Mouse (Mus musculus) gastrocnemius, postnatal 14 days (tissue): ENCODE measurements around the gene Lgals1. TPM values are rescaled to one million over a fixed set of nuclear protein-coding genes. Genes with fewer than 3 reads are reported as not detected.
"Not testable (repeated sequence)": the region's sequence is repeated elsewhere in the genome, so short reads cannot be mapped to it uniquely, and the experiment has no call there.

Experiments used
- DNase-seq: peaks from one replicate; pipeline ENCODE4 v3.0.0; 2021; ENCODE audit warnings: mixed read lengths
- intact Hi-C: fragments of 180-260 bp; cut with DNase I; formaldehyde crosslinking; loops from one replicate; pipeline ENCODE4 v1.15.1; 2025; ENCODE audit warnings: low total_unique reads
- long read RNA-seq, 2 experiments: library from polyadenylated mRNA; stranded (forward); transcript quantifications; one replicate each; pipeline ENCODE4 v2.0.0; 2021
- total RNA-seq, 2 experiments: library from RNA; stranded (reverse); gene quantifications; 2 replicates each; pipeline ENCODE4 v1.2.3; 2021

The Lgals1 gene
- total RNA-seq: 100 to 1,000 TPM; 398 to 459 TPM
- long read RNA-seq, experiment 1, transcript Lgals1-201 (4 exons, 800 nt): major isoform, 435 of 457 reads
- long read RNA-seq, experiment 1, partial matches to known transcripts: 13 of 457 reads
- long read RNA-seq, experiment 1, other reads (novel, unspliced or antisense): 5 of 457 reads
- long read RNA-seq, experiment 2, transcript Lgals1-201 (4 exons, 800 nt): major isoform, 366 of 387 reads
- long read RNA-seq, experiment 2, partial matches to known transcripts: 13 of 387 reads
- long read RNA-seq, experiment 2, other reads (novel, unspliced or antisense): 8 of 387 reads

- intact Hi-C loops: no loop called here
- DNase-seq: peak; percentile 93
Observed at GRCm38 (mm10) chr15:78926021-78926919, at the start of gene Lgals1. Lgals1 (plus strand) TSS chr15:78926725.

DNA sequence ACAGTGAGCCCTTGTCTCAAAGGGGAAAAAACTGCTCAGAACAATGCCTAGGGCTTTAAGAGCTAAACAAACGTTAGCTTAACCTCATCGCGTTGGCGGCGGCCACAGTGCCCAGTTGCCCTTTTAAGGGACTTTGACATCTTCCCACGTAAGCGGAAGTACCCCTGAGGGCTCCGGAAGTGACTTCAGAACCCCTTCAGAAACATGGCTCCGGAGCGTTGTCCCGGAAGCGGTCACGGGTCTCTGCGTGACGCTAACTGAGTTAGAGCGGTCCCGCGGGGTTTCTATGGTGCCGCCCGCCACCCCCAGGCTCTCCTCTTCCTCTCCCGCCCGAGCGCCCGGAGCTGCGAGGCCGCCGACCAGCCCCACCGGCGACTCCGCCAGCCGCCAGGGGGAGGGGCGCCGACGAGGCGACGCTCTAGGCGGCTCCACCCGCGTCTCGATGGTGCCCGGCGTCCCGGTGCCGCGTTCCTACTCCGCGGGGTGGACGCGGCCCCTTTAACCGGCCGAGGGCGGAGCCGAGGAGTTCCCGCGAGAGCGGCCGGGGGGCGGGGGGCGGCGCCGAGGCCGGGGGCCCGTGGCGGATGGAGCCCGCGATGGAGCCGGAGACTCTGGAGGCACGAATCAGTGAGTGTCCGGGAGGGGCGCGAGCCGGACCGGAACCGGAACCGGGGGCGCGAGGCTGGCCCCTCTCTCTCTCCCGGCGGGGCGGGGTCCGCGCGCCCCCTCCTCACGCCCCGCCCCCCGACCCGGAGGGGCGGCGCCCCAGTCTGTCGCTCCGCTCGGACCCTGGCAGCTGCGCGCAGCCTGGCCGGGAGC lies 49.3 kb upstream of the Lgals1 start, which contains the start of gene Gga1:
Gene Gga1 (plus strand): TSS at position 200 of the 819 bp plus-strand sequence.
- intact Hi-C loops: no loop called here
- DNase-seq: peak; percentile 91

GRCm38 (mm10) chr15:78877810-78878390 lies 48.6 kb upstream of the Lgals1 start:
- intact Hi-C loops: no loop called here
- DNase-seq: no peak

- DNase-seq, intact Hi-C loops: not testable (repeated sequence)
Observed at GRCm38 (mm10) chr15:78878792-78879516, 47.6 kb upstream of the Lgals1 start.

DNA sequence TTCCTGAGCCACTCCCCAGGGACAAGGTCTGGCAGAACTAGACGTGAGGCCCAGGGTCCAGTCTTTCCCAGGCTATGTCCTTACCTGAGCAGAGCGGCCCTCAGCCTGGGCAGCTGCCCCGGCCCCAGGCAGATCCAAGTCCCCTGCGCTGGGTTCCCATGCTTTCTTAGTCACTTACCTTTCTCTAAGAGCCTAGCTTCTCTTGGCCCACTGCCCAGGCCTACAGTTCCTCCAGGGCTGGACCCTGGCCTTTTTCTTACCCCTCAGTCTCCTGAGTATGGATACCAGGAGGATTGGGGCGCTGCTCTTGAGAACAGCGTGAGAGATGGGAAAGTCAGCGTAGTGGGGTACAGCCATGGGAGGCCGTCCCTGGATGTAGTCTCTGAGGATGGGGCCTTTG lies 46.1 kb upstream of the Lgals1 start:
- intact Hi-C loops: no loop called here
- DNase-seq: no peak

DNA sequence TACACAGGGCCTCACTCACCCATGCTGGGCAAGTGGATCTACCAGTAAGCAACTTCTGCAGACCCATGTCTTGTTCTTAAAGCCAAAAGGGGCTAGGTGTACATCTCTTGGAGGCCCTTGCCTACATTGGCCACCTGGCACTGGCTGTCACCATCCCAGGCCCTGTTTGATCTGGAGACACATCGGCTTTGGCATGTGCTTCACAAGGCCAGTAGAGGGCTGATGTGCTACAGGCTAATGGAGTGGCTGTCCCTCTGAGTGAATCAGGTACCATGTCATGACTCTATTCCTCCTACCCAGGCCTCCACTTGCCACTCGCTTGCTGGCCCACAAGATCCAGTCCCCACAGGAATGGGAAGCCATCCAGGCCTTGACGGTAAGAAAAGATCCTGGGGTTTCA lies 44.7 kb upstream of the Lgals1 start:
- DNase-seq: no peak
- intact Hi-C loops: no loop called here

- DNase-seq: no peak
- intact Hi-C loops: no loop called here
Observed at GRCm38 (mm10) chr15:78889401-78889853, 37.1 kb upstream of the Lgals1 start.

GRCm38 (mm10) chr15:78892440-78892839 lies 34.1 kb upstream of the Lgals1 start:
- intact Hi-C loops: no loop called here
- no peak for DNase-seq

GRCm38 (mm10) chr15:78894726-78895125 lies 31.8 kb upstream of the Lgals1 start:
- intact Hi-C loops: no loop called here
- no peak for DNase-seq

DNA sequence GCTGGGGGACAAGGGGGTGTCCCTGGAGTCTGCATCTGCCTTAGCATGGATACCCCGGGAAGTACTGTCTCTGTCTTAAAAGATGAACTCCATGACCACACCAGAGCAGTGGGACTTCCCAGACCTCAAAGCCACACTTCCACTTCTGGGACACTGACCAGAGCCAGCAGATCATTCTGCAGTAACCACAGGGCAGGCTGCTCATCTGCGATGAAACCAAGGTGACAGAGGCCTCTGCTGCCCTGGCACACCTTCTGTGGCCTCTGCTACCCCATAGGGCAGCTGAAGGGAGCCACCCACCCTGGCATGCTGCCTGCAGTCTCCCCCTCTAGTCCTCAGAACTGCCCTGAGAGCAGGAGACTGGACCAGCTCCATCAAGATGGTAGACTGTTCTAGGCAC lies 30.8 kb upstream of the Lgals1 start:
- no peak for DNase-seq
- intact Hi-C loops: no loop called here

DNA sequence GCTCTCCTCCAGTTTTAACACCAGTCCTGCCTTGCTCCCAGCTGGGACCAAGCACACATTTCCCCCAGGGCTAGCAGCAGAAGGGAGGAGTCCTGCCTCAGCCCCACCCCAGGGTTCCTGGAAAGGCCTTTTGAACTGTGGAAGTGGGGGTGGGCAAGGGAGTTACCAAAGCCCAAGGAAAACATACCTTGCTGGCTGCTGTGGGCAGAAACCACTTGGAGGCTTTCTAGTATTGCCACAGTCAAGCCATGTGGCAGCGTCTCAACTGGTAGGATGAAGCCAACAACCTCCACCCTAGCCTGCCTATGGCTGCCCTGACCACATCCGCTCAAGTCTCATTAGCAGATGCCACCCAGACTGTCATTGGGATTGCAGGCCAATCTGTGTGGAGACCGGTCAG lies 30.4 kb upstream of the Lgals1 start:
- intact Hi-C loops: no loop called here
- DNase-seq: no peak

DNA sequence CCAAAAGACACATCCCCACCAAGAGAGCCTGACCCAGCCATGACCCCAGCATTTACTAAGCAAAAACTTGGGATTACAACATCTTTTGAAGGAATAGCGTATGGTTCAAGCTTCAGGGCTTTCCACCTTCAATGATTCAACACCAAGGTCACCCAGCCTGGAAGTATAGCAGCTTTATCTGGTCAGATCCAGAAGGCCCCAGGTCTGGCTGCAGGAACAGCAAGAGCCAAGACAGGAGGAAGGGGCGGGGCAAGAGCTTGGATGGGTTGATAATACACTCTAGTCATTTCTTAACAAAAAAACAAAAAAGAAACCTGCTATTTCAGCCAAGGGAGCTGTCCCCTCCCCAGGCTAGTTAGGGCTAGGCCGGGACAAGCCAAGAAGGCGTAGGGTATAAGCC lies 29.0 kb upstream of the Lgals1 start:
- intact Hi-C loops: no loop called here

DNA sequence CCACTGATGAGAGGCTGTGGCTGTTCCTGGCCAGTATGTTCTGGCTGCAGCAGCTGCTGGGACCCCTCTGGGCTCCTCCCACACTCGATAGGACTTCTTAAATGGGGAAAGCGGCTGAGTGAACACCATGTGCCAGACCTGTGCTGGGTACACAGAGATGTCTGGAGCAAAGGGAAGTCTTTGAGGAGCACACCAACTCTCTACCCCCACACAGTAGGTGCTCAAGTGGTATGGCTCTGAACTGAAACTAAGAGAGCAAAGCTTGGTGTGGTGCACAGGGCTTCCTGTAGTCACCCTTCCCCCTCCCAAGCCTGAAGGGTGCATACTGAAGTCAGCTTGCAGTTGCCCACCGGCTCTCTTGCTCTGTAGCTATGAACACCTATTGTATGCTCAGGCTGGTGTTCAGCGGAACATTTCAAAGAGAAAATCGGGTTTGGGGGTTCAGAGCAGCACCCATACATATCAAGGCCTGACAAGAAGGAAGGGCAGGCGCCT lies 28.0 kb upstream of the Lgals1 start:
- no peak for DNase-seq
- intact Hi-C loops: no loop called here

More for the DNA sequence above, 29.0 kb upstream of the Lgals1 start:
- DNase-seq: no peak

DNA sequence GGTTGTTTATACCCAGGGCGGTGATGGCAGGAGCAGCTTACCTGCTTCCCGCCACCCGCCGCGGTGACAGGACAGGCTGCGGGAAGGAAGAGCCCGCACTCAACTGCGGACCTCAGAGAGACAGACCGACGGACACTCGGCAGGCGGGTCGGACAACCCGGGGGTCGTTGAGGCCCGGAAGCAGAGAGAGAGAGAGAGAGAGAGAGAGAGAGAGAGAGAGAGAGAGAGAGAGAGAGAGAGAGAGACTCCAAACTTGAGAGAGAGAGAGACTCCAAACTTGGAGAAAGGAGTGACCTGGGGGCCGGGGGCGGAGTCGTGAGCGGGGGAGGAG lies 27.2 kb upstream of the Lgals1 start, which contains the start of gene Gm49510:
Gene Gm49510 (plus strand): TSS at position 259 of the 331 bp plus-strand sequence.
- intact Hi-C loops: no loop called here
- DNase-seq: no peak

DNA sequence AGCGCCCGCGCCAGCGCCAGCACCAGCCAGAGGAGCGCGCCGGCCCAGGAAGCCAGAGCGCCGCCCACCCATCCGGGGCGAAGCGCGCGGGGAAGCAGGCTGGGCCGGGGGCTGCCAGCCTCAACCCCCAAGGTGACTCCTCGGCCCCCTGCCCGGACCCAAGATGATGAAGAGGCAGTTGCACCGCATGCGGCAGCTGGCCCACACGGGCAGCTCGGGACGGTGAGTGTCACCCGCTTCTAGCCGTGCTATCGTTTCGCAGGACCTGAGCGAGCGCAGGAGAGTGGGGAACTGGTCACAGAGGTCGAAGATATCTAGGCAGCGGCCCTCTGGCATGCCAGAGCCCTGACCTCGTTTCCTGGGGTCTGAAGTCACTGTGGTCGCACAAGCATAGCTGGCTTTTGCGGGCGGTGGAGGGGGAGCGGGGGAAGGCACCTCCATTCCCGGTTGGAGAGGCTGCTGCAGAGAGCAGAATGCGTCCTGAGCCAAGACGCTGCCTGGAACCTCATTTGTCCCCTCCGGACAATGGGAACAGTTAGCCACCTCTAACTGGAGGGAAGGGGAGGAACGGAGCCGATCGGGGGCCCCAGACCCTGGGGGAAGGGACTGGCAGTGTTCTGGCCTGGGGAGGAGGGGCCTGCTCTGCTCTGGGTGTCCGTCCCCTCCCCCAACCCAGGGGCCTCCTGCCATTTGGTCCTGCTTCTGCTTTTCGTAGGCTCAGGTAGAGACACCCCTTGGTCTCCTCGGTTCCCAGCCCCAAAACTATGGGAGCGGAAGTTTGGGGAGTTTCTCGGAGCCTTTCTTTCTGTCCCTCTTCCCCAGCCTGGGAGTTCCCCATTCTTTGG lies 26.6 kb upstream of the Lgals1 start, which contains the start of gene Sh3bp1:
Gene Sh3bp1 (plus strand): TSS at position 29 of the 845 bp plus-strand sequence.
- peak; percentile 80 for DNase-seq
- intact Hi-C loops: no loop called here

DNA sequence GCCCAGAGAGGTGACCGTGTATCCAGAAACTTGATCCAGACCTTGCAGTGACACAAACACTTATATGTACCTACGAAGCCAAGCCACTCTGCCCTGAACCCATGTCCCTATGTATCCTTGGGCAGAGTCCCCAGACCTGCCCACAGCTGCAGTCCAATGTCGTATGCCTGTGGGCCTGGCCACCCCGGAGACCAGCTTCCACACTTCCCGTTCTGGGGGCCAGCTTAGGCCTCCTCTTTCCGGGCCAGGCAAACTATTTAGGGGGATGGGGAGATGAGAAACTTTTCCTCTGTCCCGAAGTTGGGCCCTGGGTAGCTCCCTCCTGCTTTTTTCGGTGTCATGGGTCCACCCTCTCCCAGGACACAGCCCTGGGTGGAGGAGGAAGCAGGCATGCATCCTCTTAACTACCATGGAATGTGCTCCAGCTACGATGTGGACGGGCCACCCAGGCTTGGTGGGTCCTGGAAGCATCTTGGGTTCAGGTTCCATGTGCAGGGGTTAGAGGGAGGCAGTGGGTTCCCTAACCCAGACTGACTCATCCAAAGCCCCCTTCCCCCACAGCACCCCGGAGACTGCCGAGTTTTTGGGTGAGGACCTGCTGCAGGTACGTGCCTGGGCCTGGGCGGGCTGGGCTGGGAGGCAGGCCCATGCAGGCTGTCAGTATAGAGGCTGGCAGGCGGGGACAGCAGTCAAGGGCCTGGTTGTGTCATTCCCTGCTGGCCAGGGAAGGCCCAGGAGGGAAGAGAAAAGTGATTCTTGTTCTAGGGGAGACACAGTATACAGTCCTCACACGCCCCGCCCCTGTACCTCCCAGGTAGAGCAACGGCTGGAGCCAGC lies 25.7 kb upstream of the Lgals1 start:
- intact Hi-C loops: no loop called here
- DNase-seq: no peak

DNA sequence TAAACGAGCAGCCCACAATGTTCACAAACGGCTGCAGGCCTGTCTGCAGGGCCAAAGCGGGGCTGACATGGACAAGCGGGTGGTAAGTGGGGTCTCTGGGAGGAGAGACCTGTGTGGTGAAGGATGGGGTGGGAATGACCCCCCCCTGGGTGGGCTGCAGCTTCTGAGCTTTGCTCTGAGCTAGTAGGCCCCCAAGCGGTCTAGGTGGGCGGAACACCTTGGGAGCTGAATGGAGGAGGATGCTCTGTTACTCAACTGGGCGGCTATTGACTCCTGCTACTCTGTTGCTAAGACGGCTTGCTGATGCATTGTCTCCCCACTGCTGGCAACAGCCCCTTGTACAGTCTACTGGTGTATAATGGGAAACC lies 25.1 kb upstream of the Lgals1 start:
- DNase-seq: no peak
- intact Hi-C loops: no loop called here
